Mouse (Mus musculus): ENCODE measurements at regions not wholly inside any gene's neighbourhood (a gene's known extent, or its start where the extent isn't known, plus 50 kb on each side); places are given as distances from the start of the nearest gene placed in this dataset.

DNA sequence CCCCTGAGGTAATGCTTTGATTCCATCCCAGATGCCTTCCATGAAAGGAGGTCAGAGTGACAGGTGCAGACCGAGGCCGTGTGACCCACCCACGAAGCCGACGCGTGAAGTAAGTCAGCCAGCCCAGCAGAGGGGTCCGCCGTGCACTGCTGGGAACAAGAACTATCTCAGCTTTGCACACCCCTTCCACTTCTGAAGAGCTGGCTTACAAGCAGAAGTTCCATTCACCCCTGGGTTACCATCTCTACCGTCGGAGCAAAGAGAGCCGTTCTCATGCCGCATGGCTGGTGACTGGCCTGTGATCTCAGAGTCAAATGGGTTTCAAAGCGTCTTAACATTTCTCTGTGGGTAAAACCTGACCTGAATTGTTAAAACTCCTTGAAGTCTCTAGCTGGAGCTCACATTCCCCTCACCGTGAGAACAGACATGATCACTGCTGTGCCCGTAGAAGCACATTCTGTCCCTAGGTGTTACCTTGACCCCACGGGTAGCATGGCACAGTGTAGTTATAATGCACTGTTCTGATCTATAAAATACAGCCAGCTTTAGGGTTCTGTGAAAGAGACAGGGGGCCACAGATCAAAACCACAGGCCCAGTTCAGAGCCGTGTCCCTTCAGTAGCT, 364.1 kb upstream of the 3110018I06Rik start:
- DNase-seq = no peak

- no peak for DNase-seq
These were observed 363.2 kb upstream of the 3110018I06Rik start for GRCm38 (mm10) chr12:107125201-107125600.

- DNase-seq = no peak
These were observed 362.4 kb upstream of the 3110018I06Rik start for GRCm38 (mm10) chr12:107126056-107126455.

GRCm38 (mm10) chr12:107127591-107127990, 360.8 kb upstream of the 3110018I06Rik start:
- DNase-seq = no peak

DNA sequence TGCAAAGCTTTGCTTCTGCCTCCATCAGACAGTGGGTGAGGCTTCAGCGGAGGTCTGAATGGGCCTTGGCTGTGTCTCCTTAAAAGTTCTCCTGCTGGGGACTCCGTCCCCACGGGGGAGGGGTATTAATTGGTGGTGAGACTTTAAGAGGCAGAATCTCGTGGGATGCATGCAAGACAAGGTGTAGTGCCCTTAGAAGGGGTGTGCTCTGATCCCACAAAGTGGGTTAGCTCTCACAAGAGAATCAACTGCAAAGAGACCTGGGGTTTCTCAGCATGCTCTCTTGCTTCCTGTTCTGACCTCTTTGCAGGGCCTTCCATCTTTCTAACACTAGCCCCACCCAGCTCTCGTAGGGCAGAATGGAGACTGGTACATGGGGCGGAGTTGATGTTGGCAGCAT, 359.2 kb upstream of the 3110018I06Rik start:
- no peak for DNase-seq

DNA sequence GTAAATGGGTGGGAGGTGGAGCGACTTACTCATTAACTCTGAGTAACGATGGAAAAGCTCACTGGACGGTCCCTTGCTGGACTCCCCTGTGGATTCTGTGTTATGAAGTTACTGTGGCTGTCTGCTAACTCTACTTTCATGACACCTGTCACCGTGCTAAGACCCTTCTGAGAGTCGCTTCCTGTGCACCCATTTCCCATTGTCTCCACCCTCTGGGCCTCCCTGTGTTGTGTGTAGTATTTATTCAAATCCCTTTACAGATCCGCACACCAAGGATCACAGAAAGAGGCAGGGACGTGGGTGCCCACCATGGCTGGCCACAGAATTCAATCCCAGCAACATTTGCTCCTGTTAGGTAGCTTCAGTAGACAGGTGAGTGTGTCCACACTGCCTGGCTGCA, 357.1 kb upstream of the 3110018I06Rik start:
- DNase-seq = no peak

DNA sequence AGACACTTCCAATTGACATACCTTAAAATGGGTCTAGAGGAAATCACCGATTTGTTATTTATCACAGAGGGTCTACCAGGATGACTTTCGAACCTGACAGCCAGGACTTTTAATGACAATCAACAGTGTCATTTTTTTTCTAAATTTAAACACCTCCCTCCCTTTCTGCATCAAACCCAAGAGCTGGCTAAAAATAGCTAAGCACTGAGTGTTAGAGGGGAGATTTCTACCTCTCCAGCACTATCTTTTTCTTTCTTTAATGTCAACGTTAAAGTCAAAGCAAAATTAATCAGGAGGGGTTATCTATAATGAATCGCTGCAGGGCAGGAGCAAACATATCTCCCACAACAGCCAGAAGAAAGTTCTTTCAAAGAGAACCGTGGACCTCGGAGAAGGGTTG, 356.6 kb upstream of the 3110018I06Rik start:
- no peak for DNase-seq

- DNase-seq = no peak
These were observed 355.9 kb upstream of the 3110018I06Rik start for GRCm38 (mm10) chr12:107132501-107132900.

- DNase-seq = no peak
These were observed 354.1 kb upstream of the 3110018I06Rik start for GRCm38 (mm10) chr12:107134353-107134752.

- no peak for DNase-seq
These were observed 349.6 kb upstream of the 3110018I06Rik start for GRCm38 (mm10) chr12:107138677-107139400.

- DNase-seq = no peak
These were observed 347.4 kb upstream of the 3110018I06Rik start for GRCm38 (mm10) chr12:107140957-107141595.

DNA sequence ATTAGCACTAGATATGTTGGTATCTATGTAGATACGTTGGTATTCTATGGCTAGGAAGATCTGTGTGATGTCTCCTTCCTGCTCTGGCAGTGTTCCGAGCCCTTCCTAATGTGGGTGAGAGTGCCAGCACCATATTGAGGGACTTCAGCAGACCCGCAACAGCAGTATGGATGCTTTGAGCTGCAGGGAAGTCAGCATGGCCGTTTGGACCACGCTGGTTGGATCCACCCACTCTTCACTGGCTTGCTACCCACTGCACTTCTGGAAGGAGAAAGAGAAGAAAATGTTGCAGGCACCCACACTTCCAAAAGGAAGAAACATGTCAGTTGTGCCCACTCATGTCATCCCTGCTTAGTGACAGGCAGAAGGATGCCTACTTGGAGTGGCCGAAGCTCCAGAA, 346.2 kb upstream of the 3110018I06Rik start:
- DNase-seq = no peak

- DNase-seq = no peak
These were observed 341.8 kb upstream of the 3110018I06Rik start for GRCm38 (mm10) chr12:107146608-107147121.

DNA sequence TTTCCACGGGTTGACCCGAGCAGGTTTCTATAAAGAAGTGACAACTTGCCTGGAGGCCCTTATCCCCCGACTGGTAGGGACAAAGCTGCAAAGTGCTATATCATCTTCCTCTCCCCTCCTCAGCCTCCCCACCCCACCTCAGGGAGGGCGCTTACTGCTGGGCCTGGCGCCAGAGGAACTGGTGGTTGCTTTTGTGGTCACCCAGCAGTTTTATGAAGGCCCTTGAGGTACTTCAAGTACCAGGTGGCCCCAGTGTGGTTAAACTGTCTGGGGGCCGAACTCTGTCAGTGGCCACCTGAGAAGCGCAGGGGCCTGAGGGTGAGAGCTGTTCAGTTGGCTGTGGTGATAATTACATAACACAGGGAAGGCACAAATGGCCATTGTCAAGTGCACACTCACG, 340.0 kb upstream of the 3110018I06Rik start:
- DNase-seq = no peak

- DNase-seq = no peak
These were observed 337.3 kb upstream of the 3110018I06Rik start for GRCm38 (mm10) chr12:107151089-107151488.

DNA sequence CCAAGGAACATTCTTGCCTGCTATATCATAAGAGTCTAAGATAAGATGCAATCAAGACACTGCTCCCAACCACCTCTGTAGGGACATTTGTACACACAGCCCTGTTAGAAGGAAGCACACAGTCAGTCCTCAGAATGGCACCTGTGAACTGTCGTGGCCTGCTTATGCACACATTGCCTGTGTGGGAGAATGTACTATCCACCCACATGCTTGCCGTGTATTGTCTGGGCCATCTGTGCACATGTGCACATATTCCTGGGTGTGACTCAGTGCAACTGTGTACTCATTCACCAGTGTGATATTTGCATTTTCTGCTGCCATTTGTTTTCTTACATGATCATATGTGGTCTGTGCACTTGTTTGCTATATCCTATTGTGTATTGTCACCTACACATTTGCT, 333.8 kb upstream of the 3110018I06Rik start:
- DNase-seq = no peak

- no peak for DNase-seq
These were observed 331.5 kb upstream of the 3110018I06Rik start for GRCm38 (mm10) chr12:107156791-107157428.

GRCm38 (mm10) chr12:107159126-107159525, 329.3 kb upstream of the 3110018I06Rik start:
- DNase-seq = no peak

DNA sequence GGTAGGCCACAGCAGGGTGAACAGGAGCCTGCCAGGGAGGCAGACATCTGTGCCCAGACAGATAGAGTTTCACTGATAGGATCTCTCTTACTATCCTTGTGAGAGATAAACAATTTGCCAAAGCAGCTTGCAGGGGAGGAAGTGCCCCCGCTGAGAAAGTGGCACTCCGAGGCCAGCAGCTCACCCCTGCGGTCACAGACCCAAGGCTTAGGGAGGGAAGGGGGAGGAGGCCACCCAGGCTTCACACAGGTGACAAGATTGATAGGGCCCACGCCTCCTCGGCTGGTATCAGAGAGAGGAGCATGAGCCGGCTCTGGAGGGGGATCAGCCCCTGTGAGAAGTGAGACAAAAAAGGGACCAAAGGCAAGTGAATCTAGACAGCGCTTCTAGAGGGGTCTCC, 328.3 kb upstream of the 3110018I06Rik start:
- DNase-seq = no peak

- no peak for DNase-seq
These were observed 327.8 kb upstream of the 3110018I06Rik start for GRCm38 (mm10) chr12:107160628-107161027.

DNA sequence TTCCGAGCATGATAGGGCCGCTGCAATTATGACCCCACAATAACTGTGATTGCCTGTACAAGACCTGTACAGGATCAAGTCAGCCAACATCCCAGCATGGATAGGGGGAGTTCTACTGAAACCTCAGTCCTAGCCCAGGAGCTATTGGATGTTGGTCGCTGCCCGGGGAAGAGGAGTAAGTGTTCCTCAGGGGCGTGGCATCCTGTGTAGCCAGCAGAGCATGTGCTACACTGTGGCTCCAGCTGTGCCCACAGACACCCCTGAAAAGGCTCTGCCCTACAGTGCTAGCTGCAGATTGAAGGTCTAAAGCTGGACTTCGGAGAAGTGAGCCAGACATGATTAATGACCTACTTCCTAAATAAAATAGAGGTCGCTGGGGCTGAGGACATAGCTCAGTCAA, 317.5 kb upstream of the 3110018I06Rik start:
- DNase-seq = no peak

DNA sequence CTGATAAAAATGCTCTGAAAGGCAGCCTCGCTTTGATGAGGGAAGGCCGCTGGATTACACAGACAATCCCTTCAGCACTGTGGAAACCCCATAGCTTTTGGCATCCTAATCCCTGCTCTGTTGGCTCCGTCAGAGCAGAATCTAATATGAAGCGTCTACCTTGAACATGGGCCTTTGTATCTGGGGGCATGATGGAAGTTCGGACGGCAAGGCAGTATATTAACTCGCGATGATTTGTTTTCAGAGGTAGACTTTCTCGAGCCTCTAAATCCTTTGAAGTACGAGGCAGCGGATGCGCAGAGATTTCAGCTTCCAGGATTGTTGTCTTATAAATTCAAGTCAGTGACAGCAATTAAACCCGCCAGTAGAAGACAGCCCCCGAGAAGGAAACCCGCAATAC, 316.8 kb upstream of the 3110018I06Rik start:
- DNase-seq = no peak

DNA sequence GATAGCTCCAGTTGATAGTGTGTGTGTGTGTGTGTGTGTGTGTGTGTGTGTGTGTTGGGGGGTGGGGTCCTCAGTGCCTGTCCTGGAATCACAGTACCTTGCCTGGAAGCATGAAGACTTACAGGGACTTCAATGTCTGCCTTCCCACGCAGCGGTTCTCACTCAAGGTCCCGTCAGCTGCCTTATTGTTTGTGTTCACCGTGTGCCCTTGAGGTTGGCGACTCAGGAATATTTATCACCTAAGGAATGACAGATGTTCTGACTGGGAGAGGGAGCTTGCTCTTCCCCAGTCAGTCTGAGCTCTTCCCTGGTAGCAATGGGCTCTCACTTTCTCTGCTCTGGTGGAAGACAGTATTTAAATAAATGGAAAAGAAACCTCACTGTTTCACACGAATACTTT, 309.8 kb upstream of the 3110018I06Rik start:
- DNase-seq = no peak
